Mouse (Mus musculus): ENCODE measurements around the gene 2610028H24Rik. TPM values are rescaled to one million over a fixed set of nuclear protein-coding genes. Genes with fewer than 3 reads are reported as not detected.

2610028H24Rik gene
- polyA plus RNA-seq, 1 experiment from 2014 or later = not detected

DNA sequence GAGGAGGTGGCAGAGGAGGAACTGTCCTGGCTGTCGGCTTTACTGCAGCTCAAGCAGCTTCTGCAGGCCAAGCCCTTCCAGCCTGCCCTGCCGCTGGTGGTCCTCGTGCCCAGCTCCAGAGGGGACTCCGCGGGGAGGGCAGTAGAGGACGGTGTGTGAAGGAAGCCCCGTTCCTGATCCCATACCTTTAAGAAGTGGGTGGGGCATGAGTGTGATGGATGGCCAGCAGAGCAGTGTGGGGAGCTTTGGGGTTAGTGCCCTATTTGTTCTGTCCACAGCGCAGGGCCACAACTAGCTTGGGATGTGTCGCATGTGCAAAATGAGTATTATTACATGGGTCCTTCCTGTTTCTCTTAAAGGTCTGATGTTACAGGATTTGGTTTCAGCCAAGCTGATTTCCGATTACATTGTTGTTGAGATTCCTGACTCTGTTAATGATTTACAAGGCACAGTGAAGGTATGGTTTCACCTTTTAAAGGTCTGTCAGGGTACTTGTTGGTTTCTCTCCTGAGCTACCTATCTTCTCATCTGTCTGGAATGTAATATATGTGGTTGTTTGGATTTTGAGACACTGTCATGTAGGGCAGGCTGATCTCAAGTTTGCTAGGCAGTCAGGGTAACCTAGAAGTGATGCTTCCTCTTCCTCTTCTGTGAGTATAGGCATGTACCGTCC is 55.5 kb downstream of the 2610028H24Rik start:
- no peak overlapping the region for H3K4me3 ChIP-seq (ENCODE audit: low read depth, low read length)
- no peak overlapping the region for H3K4me2 ChIP-seq (ENCODE audit: low read length)
- no peak for ATAC-seq
- H3K9ac ChIP-seq (ENCODE audit: low read depth, low read length) = no peak overlapping the region
- H3K36me3 ChIP-seq (ENCODE audit: control insufficient read depth, insufficient read depth, low read length) = peaks cover 59% of the 10 kb centered on the region
- H3K27me3 ChIP-seq (ENCODE audit: control insufficient read depth, insufficient read depth, low read depth, low read length) = no peaks in the 10 kb centered on the region
- H3K9me3 ChIP-seq (replicated peaks; ENCODE audit: control insufficient read depth, low read length, poor library complexity, severe bottlenecking) = no peaks in the 10 kb centered on the region
- H3K27ac ChIP-seq (ENCODE audit: low read length) = no peak overlapping the region
- WGBS = 96% methylated on average over 11 of the region's 11 CpGs
- no peaks in the 10 kb centered on the region for H3K4me1 ChIP-seq (ENCODE audit: control insufficient read depth, insufficient read depth, low read length)

DNA sequence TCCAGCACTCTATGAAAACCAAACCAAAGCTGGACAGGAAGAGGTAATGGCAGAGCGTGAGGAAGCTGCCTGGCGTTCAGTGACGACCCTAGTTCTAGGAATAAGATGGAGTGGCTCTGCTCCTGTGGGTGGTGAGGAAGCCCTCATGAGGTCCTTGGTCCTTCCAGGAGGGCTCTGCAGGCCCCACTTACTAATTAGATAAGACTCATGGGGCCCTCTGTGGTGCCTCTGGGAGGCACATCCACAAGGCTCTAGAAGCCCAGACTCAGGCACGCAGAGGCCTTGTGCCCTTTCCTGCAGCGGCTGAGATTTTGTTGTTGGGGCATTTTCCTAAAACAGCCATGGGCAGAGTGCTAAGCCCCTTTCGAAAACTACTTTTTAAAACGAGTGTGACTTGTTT is 57.0 kb downstream of the 2610028H24Rik start:
- peaks cover 57% of the 10 kb centered on the region for H3K36me3 ChIP-seq (ENCODE audit: control insufficient read depth, insufficient read depth, low read length)
- H3K27ac ChIP-seq (ENCODE audit: low read length) = no peak overlapping the region
- H3K9me3 ChIP-seq (replicated peaks; ENCODE audit: control insufficient read depth, low read length, poor library complexity, severe bottlenecking) = no peaks in the 10 kb centered on the region
- H3K9ac ChIP-seq (ENCODE audit: low read depth, low read length) = no peak overlapping the region
- no peak overlapping the region for H3K4me2 ChIP-seq (ENCODE audit: low read length)
- no peak for ATAC-seq
- H3K4me1 ChIP-seq (ENCODE audit: control insufficient read depth, insufficient read depth, low read length) = no peaks in the 10 kb centered on the region
- no peaks in the 10 kb centered on the region for H3K27me3 ChIP-seq (ENCODE audit: control insufficient read depth, insufficient read depth, low read depth, low read length)
- 96% methylated on average over 7 of the region's 7 CpGs for WGBS
- H3K4me3 ChIP-seq (ENCODE audit: low read depth, low read length) = no peak overlapping the region

Other genes starting within 250 kb of the 2610028H24Rik start
- gene Prmt2, start 211.2 kb upstream of the 2610028H24Rik start, polyA plus RNA-seq (2015; fragmentation: Nextera tagmentation; extraction: Ambion mirVana) = 419 and 423 TPM in 2 replicates
- gene S100b, start 195.2 kb upstream of the 2610028H24Rik start, polyA plus RNA-seq (2015; fragmentation: Nextera tagmentation; extraction: Ambion mirVana) = 0.92 and 2.1 TPM in 2 replicates
- gene Dip2a, start 103.8 kb upstream of the 2610028H24Rik start, polyA plus RNA-seq (2015; fragmentation: Nextera tagmentation; extraction: Ambion mirVana) = 19.2 and 19.8 TPM in 2 replicates
- not detected in 2 replicates for gene AC141477.1, start 8.6 kb upstream of the 2610028H24Rik start, polyA plus RNA-seq (2015; fragmentation: Nextera tagmentation; extraction: Ambion mirVana)
- 6.5 and 7.0 TPM in 2 replicates for gene Pcnt, start 6.3 kb upstream of the 2610028H24Rik start, polyA plus RNA-seq (2015; fragmentation: Nextera tagmentation; extraction: Ambion mirVana)
- 61.4 and 69.9 TPM in 2 replicates for gene Mcm3ap, start 19.8 kb downstream of the 2610028H24Rik start, polyA plus RNA-seq (2015; fragmentation: Nextera tagmentation; extraction: Ambion mirVana)
- 6.4 and 6.7 TPM in 2 replicates for gene Ybey, start 20.0 kb downstream of the 2610028H24Rik start, polyA plus RNA-seq (2015; fragmentation: Nextera tagmentation; extraction: Ambion mirVana)
- gene Lss, start 82.5 kb downstream of the 2610028H24Rik start, polyA plus RNA-seq (2015; fragmentation: Nextera tagmentation; extraction: Ambion mirVana) = 44.6 and 45.7 TPM in 2 replicates
- 0.16 TPM in 1 of 2 replicates, not detected in the other for gene Spatc1l, start 113.2 kb downstream of the 2610028H24Rik start, polyA plus RNA-seq (2015; fragmentation: Nextera tagmentation; extraction: Ambion mirVana)
- gene Ftcd, start 126.6 kb downstream of the 2610028H24Rik start, polyA plus RNA-seq (2015; fragmentation: Nextera tagmentation; extraction: Ambion mirVana) = 0.09 TPM in 1 of 2 replicates, not detected in the other
- 11.5 and 13.9 TPM in 2 replicates for gene Col6a2, start 174.5 kb downstream of the 2610028H24Rik start, polyA plus RNA-seq (2015; fragmentation: Nextera tagmentation; extraction: Ambion mirVana)

All from midbrain, embryonic 16.5 days (tissue).